Mouse (Mus musculus) left cerebral cortex, postnatal 10 days (tissue): ENCODE results near the gene Cib2. TPM values are rescaled to one million over a fixed set of nuclear protein-coding genes. Genes with fewer than 3 reads are reported as not detected.

ENCODE experiments used
- DNase-seq, 2 experiments: peaks; one replicate each; pipeline ENCODE4 v3.0.0; 2021 to 2022; ENCODE audit warnings: low spot score in 2 of 2, mixed read lengths in 1 of 2; ENCODE audit errors: extremely low spot score in 1 of 2
- intact Hi-C: fragments of 180-260 bp; cut with DNase I; formaldehyde crosslinking; loops from one replicate; pipeline ENCODE4 v1.15.1; 2025
- total RNA-seq, 2 experiments: library from RNA; stranded (reverse); gene quantifications; 2 replicates each; pipeline ENCODE4 v1.2.3; 2021

The Cib2 gene
- total RNA-seq, 2 experiments from 2014 or later = 32.8 to 33.9 TPM

DNA sequence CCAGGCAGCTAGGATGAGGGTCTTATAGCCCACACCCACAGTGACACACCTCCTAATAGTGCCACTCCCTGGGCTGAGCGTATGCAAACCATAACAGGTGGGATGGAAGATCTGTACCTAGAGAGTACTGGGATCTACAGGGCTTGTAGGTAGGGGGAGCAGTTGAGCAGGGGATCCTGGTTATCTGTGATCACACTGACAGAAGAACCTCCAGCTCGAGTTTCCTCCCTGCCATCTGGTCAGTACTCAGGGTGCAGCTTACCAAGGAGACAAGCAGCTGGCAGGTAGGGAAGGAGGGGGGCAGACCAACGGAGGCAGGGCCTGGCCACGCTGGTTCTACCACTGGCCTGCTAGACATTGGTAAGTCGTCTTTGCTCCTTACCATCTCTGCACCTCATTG, 7.6 kb downstream of the Cib2 start:
- peak in 1 of 2 experiments; percentile 44 for DNase-seq
- intact Hi-C loops = no loop called here

GRCm38 (mm10) chr9:54549433-54549832, 10.6 kb downstream of the Cib2 start:
- DNase-seq = no peak
- intact Hi-C loops = no loop called here

DNA sequence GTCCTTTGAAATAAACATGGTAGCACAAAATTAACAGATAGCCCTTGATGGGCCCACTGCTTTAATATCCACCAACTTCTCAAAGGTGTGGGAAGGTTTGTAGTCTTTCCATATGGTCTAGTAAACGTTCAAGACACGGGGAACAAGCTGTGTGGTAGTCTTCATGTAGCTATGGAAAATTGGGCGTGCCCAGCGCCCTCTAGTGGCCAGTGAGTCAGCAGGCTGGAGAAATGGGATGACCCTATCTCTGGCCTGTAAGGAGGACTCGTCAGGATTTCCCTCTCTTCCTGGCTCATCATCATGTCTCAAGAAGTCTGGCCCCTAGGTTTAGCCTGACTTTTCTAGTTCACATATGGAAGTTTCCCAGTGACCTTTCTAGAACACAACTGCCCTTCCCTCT, 12.5 kb downstream of the Cib2 start:
- intact Hi-C loops = no loop called here
- DNase-seq = peak in 1 of 2 experiments; percentile 59

DNA sequence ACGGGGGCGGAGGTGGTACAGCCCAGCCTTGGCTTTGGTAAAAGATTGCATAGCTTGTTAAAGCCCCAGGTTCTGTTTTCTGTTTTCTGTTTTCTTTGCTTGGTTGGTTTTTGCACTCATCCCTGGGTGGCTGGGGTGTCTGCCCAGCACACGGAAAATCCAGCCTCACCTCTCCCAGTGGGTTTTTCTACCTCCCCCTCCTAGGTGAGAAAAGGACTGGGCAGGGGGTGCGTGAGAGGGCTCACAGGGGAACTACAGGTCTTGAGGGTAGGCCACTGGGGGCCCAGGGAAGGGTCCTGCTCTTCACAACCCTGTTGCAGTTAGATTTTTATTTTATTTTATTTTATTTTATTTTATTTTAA, 15.1 kb downstream of the Cib2 start:
- DNase-seq = no peak
- intact Hi-C loops = no loop called here

DNA sequence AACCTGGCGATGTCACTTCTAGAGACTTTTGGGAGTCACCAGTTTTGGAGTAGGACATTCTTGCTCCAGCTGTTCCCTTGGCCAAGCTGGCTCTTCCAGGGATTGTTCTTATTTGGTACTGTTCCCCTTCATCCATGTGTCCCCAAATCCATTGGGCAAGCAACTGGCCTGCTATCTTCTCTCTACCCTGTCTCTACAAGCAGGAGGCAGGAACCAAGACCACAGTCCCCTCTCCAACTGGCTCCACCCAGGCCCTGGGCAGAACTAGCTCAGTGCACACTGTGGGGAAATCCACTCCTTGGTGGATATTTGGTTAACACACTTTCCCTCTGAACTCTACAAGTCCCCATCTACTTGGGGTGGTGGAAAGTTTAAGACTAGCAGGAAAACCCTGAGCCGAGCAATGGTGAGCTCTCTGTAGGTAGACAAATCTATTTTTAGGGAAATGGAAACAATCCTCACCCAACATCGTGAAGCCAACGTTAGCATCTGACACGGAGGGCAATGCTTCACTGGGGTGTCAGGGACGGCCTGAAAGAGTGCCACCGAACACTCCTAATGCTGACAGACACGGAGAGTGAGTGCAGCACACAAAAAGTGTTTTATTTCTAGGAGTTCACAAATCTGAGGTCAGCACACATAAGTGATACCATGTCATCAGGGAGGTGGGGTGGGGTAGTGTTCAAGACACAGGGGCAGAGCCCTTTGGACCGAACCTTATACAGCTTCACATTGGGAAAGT, 15.6 kb downstream of the Cib2 start:
- intact Hi-C loops = no loop called here
- DNase-seq = no peak

DNA sequence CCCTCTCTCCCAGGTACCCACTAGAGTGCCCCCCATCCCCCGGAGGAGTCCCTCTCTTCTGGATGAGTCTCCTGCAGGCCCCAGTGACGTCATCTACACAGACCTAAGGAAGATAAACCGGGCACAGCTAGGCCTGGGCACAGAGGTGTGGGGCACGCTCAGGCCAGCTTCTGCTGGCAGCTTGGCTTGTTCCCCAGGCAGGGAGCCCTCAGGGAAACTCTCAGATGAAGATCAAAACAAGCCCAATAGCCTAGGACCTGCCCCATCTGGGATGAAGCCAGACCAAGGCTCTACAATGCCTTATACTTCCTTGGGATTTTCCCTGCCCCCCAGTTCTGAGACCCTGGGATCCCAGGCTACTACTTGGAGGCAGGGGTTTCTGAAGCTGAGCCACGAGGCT, 19.2 kb downstream of the Cib2 start:
- intact Hi-C loops = no loop called here
- DNase-seq = no peak

DNA sequence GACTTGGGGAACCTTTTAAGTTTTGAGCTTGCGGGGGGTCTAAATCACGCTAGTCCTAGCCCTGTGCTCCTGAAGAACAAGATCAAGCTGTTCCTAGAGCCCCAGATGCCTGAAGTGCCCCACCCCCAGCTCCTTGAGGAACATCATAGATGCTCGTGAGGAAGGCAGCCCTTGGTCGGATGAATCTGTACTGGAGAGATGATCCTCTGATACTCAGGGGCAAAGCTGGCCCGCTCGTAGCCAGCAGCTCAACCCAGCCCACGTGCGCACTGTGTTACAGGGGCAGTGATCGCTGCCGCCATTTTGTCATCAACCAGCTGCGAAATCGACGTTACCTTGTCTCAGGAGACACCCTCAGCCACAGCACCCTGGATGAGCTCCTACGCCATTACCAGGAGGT, 21.3 kb downstream of the Cib2 start, which contains the start of gene Sh2d7:
Gene Sh2d7, plus strand, starts transcription at position 301 of the 400 bp plus-strand sequence.
- intact Hi-C loops = loop anchor here (10.0 kb wide), 1 partner anchor 136 kb away; no protein-coding TSS in a partner anchor
- no peak for DNase-seq

DNA sequence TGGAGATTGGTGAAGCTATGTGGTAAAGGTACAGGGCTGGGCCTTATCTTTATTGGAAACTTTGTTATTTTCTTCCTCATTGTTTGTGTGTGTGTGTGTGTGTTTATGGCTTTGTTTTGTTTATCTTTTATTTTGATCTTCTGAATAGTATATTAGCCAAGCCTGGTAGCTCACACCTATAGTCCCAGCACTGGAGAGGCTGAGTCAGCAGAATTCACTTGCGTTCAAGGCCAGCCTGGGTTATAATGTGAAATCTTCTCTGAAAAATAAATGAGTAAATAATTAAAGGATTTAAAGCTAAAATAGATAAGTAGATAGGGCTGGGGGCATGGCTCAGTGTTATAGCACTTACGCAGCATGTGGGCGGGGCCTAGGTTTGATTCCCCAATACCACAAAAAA, 21.8 kb downstream of the Cib2 start:
- intact Hi-C loops = loop anchor here (10.0 kb wide), 1 partner anchor 137 kb away; no protein-coding TSS in a partner anchor
- no peak for DNase-seq

DNA sequence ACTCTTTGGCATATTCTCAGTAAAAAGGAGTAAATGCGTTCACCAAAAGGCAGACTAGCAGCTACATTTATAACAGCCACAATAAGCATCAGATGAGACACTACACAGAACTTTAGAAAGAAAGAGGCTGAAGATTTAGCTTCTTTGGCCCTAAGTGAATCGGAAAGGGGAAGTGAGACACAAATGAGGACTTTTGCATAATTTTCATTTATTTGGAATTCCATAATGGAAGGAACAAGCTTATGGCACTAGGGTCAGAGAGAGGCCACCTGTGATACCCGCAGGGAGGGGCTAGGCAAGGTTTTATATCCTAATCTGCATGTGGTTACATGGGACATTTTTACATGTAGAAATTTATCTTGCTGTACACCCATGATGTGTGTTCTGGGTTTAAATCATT, 22.5 kb downstream of the Cib2 start:
- no peak for DNase-seq
- intact Hi-C loops = loop anchor here (10.0 kb wide), 1 partner anchor 137 kb away; no protein-coding TSS in a partner anchor

- intact Hi-C loops = loop anchor here (10.0 kb wide), 1 partner anchor 138 kb away; no protein-coding TSS in a partner anchor
- DNase-seq = peak in 1 of 2 experiments; percentile 46
Measured at GRCm38 (mm10) chr9:54537030-54537429, 23.0 kb downstream of the Cib2 start.

- intact Hi-C loops = loop anchor here (10.0 kb wide), 1 partner anchor 139 kb away; no protein-coding TSS in a partner anchor
- DNase-seq = no peak
Measured at GRCm38 (mm10) chr9:54536236-54536635, 23.8 kb downstream of the Cib2 start.

- DNase-seq = peak; percentile 76 to 88
- intact Hi-C loops = loop anchor here (10.0 kb wide), 1 partner anchor 141 kb away; no protein-coding TSS in a partner anchor
Measured at GRCm38 (mm10) chr9:54533975-54534374, 26.0 kb downstream of the Cib2 start.

DNA sequence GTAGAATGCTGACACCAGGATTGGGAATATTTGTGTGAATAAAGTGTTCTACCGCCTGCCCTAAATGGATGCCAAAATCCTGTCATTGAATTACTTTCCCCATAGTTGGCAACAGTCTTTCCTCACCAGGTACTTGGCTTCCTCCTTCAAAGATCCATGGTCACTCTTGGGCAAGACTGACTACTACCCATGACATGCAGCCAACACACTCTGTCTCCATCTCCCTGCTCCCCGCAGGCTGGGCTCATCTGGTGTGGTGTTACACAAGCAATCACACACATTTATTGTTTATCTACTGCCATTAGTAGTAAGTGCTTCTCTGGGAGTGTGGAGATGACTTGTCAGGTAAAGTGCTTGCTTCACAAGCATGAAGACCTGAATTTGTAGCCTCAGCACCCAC, 27.1 kb downstream of the Cib2 start:
- no peak for DNase-seq
- intact Hi-C loops = loop anchor here (10.0 kb wide), 1 partner anchor 142 kb away; no protein-coding TSS in a partner anchor

GRCm38 (mm10) chr9:54531421-54531820, 28.6 kb downstream of the Cib2 start:
- DNase-seq = no peak
- intact Hi-C loops = loop anchor here (10.0 kb wide), 1 partner anchor 143 kb away; no protein-coding TSS in a partner anchor

GRCm38 (mm10) chr9:54530836-54531235, 29.2 kb downstream of the Cib2 start:
- DNase-seq = no peak
- intact Hi-C loops = loop anchor here (10.0 kb wide), 1 partner anchor 144 kb away; no protein-coding TSS in a partner anchor

DNA sequence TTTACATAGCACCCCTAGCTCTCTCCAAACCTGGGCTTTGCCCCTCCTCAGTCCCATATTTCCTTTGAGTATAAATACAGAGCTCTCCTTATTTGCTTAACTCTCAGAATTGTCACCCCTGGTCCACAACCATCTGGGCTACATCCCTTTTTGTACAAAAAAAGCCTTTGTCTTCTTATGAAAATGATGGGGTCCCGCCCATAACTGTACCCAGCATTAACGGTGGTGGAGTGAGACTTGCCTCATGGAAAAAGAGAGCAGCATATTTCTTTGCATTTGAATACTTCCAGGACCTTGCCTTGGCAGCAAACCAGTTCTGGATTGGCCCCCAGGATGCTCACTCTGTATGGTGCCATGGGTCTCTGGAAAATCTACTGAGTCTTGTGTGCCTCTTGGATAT, 30.1 kb downstream of the Cib2 start:
- intact Hi-C loops = loop anchor here (10.0 kb wide), 2 partner anchors 145 to 295 kb away; no protein-coding TSS in a partner anchor
- DNase-seq = no peak

- intact Hi-C loops = loop anchor here (10.0 kb wide), 1 partner anchor 297 kb away; no protein-coding TSS in a partner anchor
- DNase-seq = no peak
Measured at GRCm38 (mm10) chr9:54527694-54528093, 32.3 kb downstream of the Cib2 start.

DNA sequence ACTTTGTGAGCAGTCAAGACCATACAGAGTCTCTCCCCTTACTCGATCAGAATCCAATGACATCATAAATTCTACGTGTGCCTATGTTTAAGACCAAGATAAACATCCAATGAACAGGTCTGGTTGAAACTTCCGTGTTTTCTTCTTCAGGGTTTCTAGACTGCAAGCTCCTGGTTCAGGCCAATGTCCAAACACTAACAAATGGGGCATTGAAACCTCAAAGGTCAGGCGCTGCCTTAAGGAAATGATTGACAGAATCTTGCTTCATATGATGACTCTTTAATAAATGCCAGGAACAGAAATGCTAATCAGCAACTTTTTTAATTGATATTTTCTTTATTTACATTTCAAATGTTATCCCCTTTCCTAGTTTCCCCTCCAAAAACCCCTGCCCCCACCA, 39.7 kb downstream of the Cib2 start:
- intact Hi-C loops = loop anchor here (10.0 kb wide), 1 partner anchor 305 kb away; no protein-coding TSS in a partner anchor
- DNase-seq = no peak

DNA sequence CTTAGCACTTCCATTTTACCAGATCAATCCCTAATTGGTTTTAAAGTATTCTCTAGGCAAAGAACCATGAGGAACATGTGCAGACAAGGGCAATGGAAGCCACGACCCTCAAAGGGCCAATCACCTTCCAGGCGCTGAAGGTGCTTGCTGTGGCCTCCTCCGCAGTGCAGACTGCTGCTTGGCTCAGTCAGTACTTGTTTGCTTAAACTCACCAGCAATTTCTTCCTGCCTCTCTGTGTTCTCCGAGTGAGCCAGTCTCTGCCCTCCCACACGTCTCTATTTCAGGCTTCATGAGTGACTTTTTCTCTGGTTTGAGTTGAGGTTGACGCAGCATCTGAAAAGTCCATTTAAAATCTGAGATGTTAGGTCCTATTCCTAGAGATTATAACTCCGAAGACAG, 41.1 kb downstream of the Cib2 start:
- DNase-seq = no peak
- intact Hi-C loops = no loop called here

DNA sequence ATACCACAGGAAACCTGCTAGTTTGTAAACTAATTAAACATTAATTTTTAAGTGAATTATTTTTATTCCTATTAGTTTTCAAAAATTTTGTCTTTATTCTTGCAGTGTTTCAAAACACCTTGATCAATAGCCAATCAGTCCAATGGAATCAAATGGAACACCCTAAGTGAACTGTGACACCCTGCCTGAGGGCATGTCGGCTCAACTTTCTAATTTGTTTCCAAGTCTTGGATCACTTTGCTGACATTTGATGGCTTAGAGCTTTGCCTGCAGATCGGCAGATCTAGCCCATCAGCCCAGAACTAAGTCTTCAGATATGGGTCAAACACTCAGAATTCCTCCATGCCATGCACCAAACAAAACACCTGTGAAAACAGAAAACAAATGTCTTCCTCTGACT, 44.0 kb downstream of the Cib2 start:
- DNase-seq = no peak
- intact Hi-C loops = no loop called here
